Mouse (Mus musculus) liver, embryonic 14.5 days (tissue): ENCODE measurements at regions not wholly inside any gene's neighbourhood (a gene's known extent, or its start where the extent isn't known, plus 50 kb on each side); places are given as distances from the start of the nearest gene placed in this dataset.

ENCODE experiments used
- ATAC-seq: fragments of 200-750 bp; cut with Nextera tagmentation; 2 replicates; pipeline ENCODE4 v1.8.0; 2017; ENCODE audit warnings: moderate number of reproducible peaks, mild to moderate bottlenecking, moderate library complexity; ENCODE audit not compliant: insufficient read depth
- DNase-seq, 3 experiments: peaks; one replicate each; pipeline ENCODE4 v3.0.0-alpha.2; 2012 to 2013; ENCODE audit warnings: low read depth in 3 of 3, low spot score in 3 of 3
- H3K27ac ChIP-seq: fragments of 300-500 bp; sonication (generic); 2 replicates; pipeline ENCODE4 v1.5.1; 2014; ENCODE audit warnings: moderate library complexity, mild to moderate bottlenecking, control low read depth, inconsistent platforms
- H3K27me3 ChIP-seq: fragments of 300-500 bp; sonication (generic); 2 replicates; pipeline ENCODE4 v1.6.1; 2014; ENCODE audit warnings: mild to moderate bottlenecking, low read length, moderate library complexity; ENCODE audit not compliant: control insufficient read depth, insufficient read depth
- H3K36me3 ChIP-seq: fragments of 300-500 bp; sonication (generic); replicated peaks from 2 replicates; pipeline ENCODE4 v1.6.1; 2014; ENCODE audit warnings: low read depth; ENCODE audit not compliant: control insufficient read depth, insufficient read depth
- H3K4me1 ChIP-seq, 2 experiments: fragments of 200-500 bp in 1 of 2; fragments of 300-500 bp in 1 of 2; sonication (generic) in 1 of 2; replicated peaks; 2 replicates each; pipeline ENCODE4 v1.6.1; 2012 to 2014; ENCODE audit warnings: antibody characterized with exemption in 1 of 2, inconsistent platforms in 1 of 2, low read length in 1 of 2; ENCODE audit not compliant: control insufficient read depth in 2 of 2, insufficient read depth in 2 of 2
- H3K4me2 ChIP-seq: fragments of 300-500 bp; sonication (generic); 2 replicates; pipeline ENCODE4 v1.6.1; 2014; ENCODE audit warnings: low read depth, mild to moderate bottlenecking, control low read depth, moderate library complexity
- H3K4me3 ChIP-seq, 2 experiments: fragments of 200-500 bp in 1 of 2; fragments of 300-500 bp in 1 of 2; sonication (generic) in 1 of 2; 2 replicates each; pipeline ENCODE4 v1.5.1; 2012 to 2014; ENCODE audit warnings: low read depth in 2 of 2, low read length in 2 of 2, mild to moderate bottlenecking in 2 of 2, control low read depth in 1 of 2, inconsistent platforms in 1 of 2, moderate library complexity in 1 of 2; ENCODE audit not compliant: insufficient read depth in 1 of 2
- H3K9ac ChIP-seq: fragments of 300-500 bp; sonication (generic); replicated peaks from 2 replicates; pipeline ENCODE4 v1.6.1; 2014; ENCODE audit warnings: mild to moderate bottlenecking, control low read depth, moderate library complexity
- H3K9me3 ChIP-seq: fragments of 300-500 bp; sonication (generic); 2 replicates; pipeline ENCODE4 v1.6.1; 2016; ENCODE audit warnings: low read length, mixed read lengths; ENCODE audit not compliant: control insufficient read depth
- CTCF ChIP-seq: IDR thresholded peaks from 2 replicates; pipeline ENCODE4 v1.5.1; 2016; ENCODE audit warnings: antibody characterized with exemption, low read depth, control low read depth
- EP300 ChIP-seq: IDR thresholded peaks from 2 replicates; pipeline ENCODE4 v1.6.1; 2016; ENCODE audit warnings: antibody characterized with exemption, low read depth
- WGBS: fragments of 180-500 bp; shearing (Covaris S2); extraction: QIAGEN DNeasy Blood & Tissue Kit; methylation state at CpG from one replicate; pipeline ENCODE4 v1.1.7; 2014; ENCODE audit not compliant: insufficient replicate concordance; 5-methylcytosine and 5-hydroxymethylcytosine counted together

DNA sequence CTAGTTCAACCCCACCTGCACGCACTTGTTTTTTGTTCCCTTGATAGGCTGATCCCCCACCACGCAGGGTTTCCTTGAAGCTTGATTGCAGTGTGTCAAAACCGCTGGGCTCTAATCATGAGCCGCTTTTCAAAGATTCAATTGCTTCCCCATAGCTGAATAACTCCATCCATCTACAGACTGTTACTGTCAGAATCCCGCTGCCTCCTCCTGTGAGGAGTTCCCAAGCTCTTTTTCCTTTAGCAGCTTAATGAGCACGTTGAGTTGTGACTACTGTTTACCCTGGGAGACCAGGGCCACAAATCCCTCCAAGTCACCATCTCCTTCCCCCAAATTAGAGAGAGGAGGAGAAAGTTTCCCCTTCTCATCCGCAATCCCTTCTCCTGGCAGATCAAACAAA, 234.6 kb upstream of the Slc16a7 start:
- no peaks in the 10 kb centered on the region for H3K36me3 ChIP-seq
- ATAC-seq: no peak
- H3K4me2 ChIP-seq: no peak overlapping the region
- no peaks in the 10 kb centered on the region for H3K4me1 ChIP-seq
- WGBS: 45% methylated on average over 7 of the region's 7 CpGs
- H3K27ac ChIP-seq: no peak overlapping the region
- no peaks in the 10 kb centered on the region for H3K27me3 ChIP-seq
- no peak for TF ChIP-seq EP300
- TF ChIP-seq CTCF: no peak
- no peak overlapping the region for H3K9ac ChIP-seq
- H3K9me3 ChIP-seq: no peaks in the 10 kb centered on the region
- no peak for DNase-seq
- no peak overlapping the region for H3K4me3 ChIP-seq

DNA sequence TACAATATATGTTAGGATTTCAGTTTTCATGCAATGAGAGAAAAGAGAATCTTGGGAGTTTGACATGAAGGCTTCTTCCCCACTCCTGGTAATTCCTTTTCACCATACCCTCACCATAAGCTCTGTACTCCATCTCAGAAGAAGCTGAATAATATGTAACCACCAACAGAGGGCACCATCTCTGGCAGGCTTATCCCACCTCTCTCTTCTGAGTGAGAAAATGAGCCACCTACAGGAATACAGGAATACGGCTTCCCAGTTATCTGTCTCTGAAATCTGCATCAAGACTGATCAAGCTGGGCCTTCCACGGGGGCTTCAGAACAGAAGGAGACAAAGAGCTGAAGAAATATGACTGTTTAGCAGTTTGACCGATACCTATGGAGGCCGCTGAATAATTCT, 278.6 kb upstream of the Slc16a7 start:
- 62% methylated on average over 4 of the region's 4 CpGs for WGBS
- Histone ChIP-seq H3K9ac (no peak overlapping the region), H3K4me3 (no peak overlapping the region)

DNA sequence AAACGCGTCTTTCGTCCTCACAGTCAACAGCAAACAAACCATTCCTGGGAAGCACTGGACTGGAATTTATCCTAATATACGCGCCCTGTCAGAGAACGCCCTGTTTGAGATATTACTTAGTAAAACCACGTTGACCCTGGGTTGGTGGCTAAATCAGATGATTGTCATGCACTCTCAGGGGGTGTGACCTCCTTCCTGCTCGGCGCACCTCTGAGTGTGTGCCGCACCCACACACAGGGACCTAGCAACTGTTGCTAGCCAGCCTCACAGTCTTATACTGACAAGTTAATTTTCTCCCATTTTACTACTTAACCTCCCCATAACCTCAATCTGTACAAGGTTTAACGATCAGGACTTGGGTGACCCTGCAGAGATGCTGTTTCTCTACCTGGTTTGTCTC, 284.4 kb upstream of the Slc16a7 start:
- Histone ChIP-seq H3K4me1 (no peaks in the 10 kb centered on the region), H3K36me3 (no peaks in the 10 kb centered on the region), H3K4me2 (no peak overlapping the region), H3K27ac (no peak overlapping the region), H3K27me3 (no peaks in the 10 kb centered on the region), H3K9me3 (no peaks in the 10 kb centered on the region), H3K4me3 (no peak overlapping the region), H3K9ac (no peak overlapping the region)
- no peak for ATAC-seq
- WGBS: 69% methylated on average over 11 of the region's 11 CpGs
- TF ChIP-seq EP300 (no peak), CTCF (no peak)
- DNase-seq: no peak

More for the DNA sequence above, 278.6 kb upstream of the Slc16a7 start:
- H3K27ac ChIP-seq: no peak overlapping the region
- no peaks in the 10 kb centered on the region for H3K4me1 ChIP-seq
- ATAC-seq (no peak), DNase-seq (no peak)
- H3K4me2 ChIP-seq: no peak overlapping the region
- H3K27me3 ChIP-seq: no peaks in the 10 kb centered on the region
- no peaks in the 10 kb centered on the region for H3K36me3 ChIP-seq
- no peaks in the 10 kb centered on the region for H3K9me3 ChIP-seq
- no peak for TF ChIP-seq EP300

DNA sequence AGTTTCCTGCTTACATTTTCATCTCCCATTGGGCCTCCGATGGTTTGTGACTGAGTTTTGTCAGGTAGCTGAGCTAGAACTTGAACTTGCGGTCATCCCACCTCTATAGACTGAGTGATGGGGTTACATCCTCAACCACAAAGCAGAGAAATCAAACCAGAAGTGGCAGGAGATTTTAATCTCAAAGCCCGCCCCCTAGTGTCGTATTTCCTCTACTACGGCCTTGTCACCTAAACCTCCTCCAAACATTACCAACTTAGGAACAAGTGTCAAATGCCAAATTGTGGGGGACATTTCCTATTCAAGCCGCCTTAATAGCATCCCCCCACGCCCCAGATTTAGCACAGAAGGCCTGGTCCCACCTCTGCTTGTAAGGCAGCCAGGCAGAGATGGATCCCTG, 286.3 kb upstream of the Lrig3 start:
- H3K9me3 ChIP-seq: no peaks in the 10 kb centered on the region
- H3K4me2 ChIP-seq: no peak overlapping the region
- WGBS: 59% methylated on average over 7 of the region's 7 CpGs
- no peak overlapping the region for H3K9ac ChIP-seq
- ATAC-seq: no peak
- H3K27ac ChIP-seq: no peak overlapping the region
- no peaks in the 10 kb centered on the region for H3K4me1 ChIP-seq
- no peaks in the 10 kb centered on the region for H3K27me3 ChIP-seq
- H3K36me3 ChIP-seq: no peaks in the 10 kb centered on the region
- no peak for DNase-seq
- TF ChIP-seq EP300: no peak
- no peak; the same call in 1 of the 2 replicates for TF ChIP-seq CTCF
- no peak overlapping the region for H3K4me3 ChIP-seq

DNA sequence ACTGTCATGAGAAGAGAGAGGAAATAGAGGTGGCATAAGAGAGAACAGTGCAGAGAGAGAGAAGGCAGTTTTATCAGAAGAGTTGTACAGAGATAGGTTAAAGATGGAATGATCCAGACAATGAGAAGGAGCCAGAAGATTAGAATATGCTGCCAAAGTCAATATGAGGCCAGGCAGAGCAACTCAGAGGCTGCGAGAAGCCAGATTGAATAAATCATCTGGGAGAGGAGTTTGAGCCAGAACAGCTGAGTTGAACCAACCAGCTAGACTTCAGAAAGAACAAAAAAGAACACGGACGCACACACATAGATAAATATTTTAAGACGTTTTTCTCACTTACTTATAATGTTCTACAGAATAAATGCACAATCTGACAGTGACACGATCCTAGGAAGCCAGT, 280.8 kb upstream of the Lrig3 start:
- Histone ChIP-seq H3K4me3 (no peak overlapping the region), H3K36me3 (no peaks in the 10 kb centered on the region), H3K27ac (no peak overlapping the region), H3K4me2 (no peak overlapping the region), H3K27me3 (no peaks in the 10 kb centered on the region), H3K4me1 (no peaks in the 10 kb centered on the region), H3K9me3 (no peaks in the 10 kb centered on the region), H3K9ac (no peak overlapping the region)
- WGBS: 65% methylated on average over 5 of the region's 5 CpGs
- no peak for ATAC-seq
- no peak for TF ChIP-seq CTCF
- TF ChIP-seq EP300: no peak
- DNase-seq: no peak

GRCm38 (mm10) chr10:125693505-125693904, 272.5 kb upstream of the Lrig3 start:
- no peaks in the 10 kb centered on the region for H3K36me3 ChIP-seq
- no peak overlapping the region for H3K4me3 ChIP-seq
- no peaks in the 10 kb centered on the region for H3K4me1 ChIP-seq
- DNase-seq (no peak), ATAC-seq (no peak)
- no peaks in the 10 kb centered on the region for H3K9me3 ChIP-seq
- WGBS: 58% methylated on average over 7 of the region's 7 CpGs
- H3K9ac ChIP-seq: no peak overlapping the region
- TF ChIP-seq CTCF: no peak
- TF ChIP-seq EP300: no peak
- no peak overlapping the region for H3K4me2 ChIP-seq
- no peak overlapping the region for H3K27ac ChIP-seq
- no peaks in the 10 kb centered on the region for H3K27me3 ChIP-seq
